Mouse (Mus musculus): ENCODE measurements at regions not wholly inside any gene's neighbourhood (a gene's known extent, or its start where the extent isn't known, plus 50 kb on each side); places are given as distances from the start of the nearest gene placed in this dataset.
"Not testable (repeated sequence)": the region's sequence is repeated elsewhere in the genome, so short reads cannot be mapped to it uniquely, and the experiment has no call there.

GRCm38 (mm10) chr13:74563483-74564330, 69.9 kb upstream of the Zfp825 start:
- not testable (repeated sequence) for H3K4me1 ChIP-seq (ENCODE audit: control insufficient read depth, insufficient read depth, low read length); H3K36me3 ChIP-seq (ENCODE audit: control insufficient read depth, insufficient read depth, low read length); H3K27me3 ChIP-seq (replicated peaks; ENCODE audit: control insufficient read depth, insufficient read depth, low read length)
- Histone ChIP-seq H3K4me3 (ENCODE audit: insufficient read depth, low read depth, low read length) (peak overlapping the region; percentile 58), H3K27ac (ENCODE audit: insufficient read depth, low read depth, low read length) (peak overlapping the region; percentile 2; the same call in 1 of the 2 replicates)
- peak; percentile 91 for DNase-seq
- WGBS, result 2% methylated on average over 27 of the region's 27 CpGs

- Histone ChIP-seq H3K27ac (ENCODE audit: insufficient read depth, low read depth, low read length) (peak overlapping the region; percentile 2; the same call in 1 of the 2 replicates), H3K4me3 (ENCODE audit: insufficient read depth, low read depth, low read length) (peak overlapping the region; percentile 58)
- H3K27me3 ChIP-seq (replicated peaks; ENCODE audit: control insufficient read depth, insufficient read depth, low read length); DNase-seq; H3K4me1 ChIP-seq (ENCODE audit: control insufficient read depth, insufficient read depth, low read length); H3K36me3 ChIP-seq (ENCODE audit: control insufficient read depth, insufficient read depth, low read length): not testable (repeated sequence)
- WGBS, result 10% methylated on average over 2 of the region's 2 CpGs
Measured at GRCm38 (mm10) chr13:74564331-74564727, 70.5 kb upstream of the Zfp825 start.

GRCm38 (mm10) chr13:74569967-74570366, 69.4 kb upstream of the Erap1 start:
- DNase-seq; H3K36me3 ChIP-seq (ENCODE audit: control insufficient read depth, insufficient read depth, low read length); H3K4me3 ChIP-seq (ENCODE audit: insufficient read depth, low read depth, low read length); H3K4me1 ChIP-seq (ENCODE audit: control insufficient read depth, insufficient read depth, low read length); H3K27me3 ChIP-seq (replicated peaks; ENCODE audit: control insufficient read depth, insufficient read depth, low read length); H3K27ac ChIP-seq (ENCODE audit: insufficient read depth, low read depth, low read length): not testable (repeated sequence)
- 0 out of 2 replicates have a peak, but pooled peaks have one; percentile 11 for TF ChIP-seq CTCF (conservative IDR thresholded peaks at IDR 0.05; ENCODE audit: insufficient read depth, insufficient read length, low read depth, low read length)
- 60% methylated on average over 4 of the region's 4 CpGs for WGBS

All from kidney, adult 2 months (tissue).